Mouse (Mus musculus) cerebellum, postnatal 36 days (tissue): ENCODE results near the gene Ppp1ca.
A peak's percentile ranks its signal among the peaks of the same experiment; 100 is the strongest.

ENCODE experiments used
- DNase-seq, 2 experiments: peaks; one replicate each; pipeline ENCODE4 v3.0.0; 2021 to 2022; ENCODE audit warnings: mixed read lengths in 2 of 2

Ppp1ca gene

DNA sequence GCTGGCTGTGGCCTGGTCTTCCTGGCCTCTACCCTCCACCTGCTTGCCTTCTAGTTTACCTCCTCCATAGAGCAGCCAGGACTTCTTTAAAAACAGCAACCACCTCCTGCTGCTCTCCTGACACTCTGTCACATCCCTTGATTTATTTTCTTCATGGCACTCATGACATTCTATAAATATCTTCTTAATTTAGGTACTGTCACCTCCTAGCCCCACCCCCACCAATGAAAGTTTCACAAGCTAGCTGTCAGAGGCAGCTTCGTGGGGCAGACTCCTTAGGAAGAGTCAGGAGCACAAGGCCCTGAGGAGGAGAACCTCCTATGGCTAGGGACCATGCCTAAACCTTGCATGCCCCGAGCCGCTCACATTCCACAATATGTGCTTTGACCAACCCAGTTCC, 4.6 kb upstream of the Ppp1ca start:
- DNase-seq, result no peak

- no peak for DNase-seq
Measured at GRCm38 (mm10) chr19:4189051-4189620, 2.7 kb upstream of the Ppp1ca start.

DNA sequence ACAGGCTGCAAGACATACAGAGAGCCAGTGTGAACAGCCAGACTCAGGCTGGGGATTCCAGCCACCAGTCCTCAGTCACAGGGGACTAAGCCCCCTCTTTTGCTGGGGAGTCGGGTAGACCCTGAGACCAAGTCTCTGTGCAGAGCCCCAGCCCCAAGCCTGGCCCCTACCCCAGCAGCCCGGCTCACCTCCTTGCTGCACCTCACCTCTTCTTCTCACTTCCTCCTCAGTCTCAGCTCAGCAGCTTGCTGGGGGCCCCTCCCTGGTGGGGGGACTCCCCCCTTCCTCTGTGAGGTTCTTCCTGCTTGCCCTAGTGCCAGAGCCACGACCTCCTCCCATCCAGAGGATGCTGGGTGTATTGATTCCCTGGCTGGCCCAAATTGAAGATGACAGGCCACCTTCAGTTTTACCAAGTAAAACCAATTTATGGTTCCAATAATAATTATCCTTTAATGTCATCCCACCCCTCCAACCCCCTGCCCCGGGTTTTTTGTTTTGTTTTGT, 982 bp upstream of the Ppp1ca start, which contains the start of gene Tbc1d10c:
Gene Tbc1d10c (minus strand): TSS at position 454 of the 504 bp plus-strand sequence.
- no peak for DNase-seq

- no peak for DNase-seq
Measured at GRCm38 (mm10) chr19:4192251-4192985, 553 bp downstream of the Ppp1ca start.

DNA sequence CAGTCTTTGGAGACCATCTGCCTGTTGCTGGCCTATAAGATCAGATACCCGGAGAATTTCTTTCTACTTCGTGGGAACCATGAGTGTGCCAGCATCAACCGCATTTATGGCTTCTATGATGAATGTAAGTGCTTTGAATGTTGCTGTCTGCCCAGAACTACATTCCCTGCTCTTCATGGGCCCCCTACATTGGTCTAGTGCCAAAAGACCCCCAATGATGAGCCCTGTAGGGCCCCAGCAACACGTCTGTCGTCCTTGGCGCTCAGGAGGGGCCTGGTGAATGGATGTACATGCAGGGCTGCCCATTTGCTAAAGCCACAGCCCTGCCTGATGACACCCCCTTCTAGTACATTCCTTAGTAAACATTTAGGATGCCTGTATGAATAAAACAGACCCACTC, 1.3 kb downstream of the Ppp1ca start:
- no peak for DNase-seq

DNA sequence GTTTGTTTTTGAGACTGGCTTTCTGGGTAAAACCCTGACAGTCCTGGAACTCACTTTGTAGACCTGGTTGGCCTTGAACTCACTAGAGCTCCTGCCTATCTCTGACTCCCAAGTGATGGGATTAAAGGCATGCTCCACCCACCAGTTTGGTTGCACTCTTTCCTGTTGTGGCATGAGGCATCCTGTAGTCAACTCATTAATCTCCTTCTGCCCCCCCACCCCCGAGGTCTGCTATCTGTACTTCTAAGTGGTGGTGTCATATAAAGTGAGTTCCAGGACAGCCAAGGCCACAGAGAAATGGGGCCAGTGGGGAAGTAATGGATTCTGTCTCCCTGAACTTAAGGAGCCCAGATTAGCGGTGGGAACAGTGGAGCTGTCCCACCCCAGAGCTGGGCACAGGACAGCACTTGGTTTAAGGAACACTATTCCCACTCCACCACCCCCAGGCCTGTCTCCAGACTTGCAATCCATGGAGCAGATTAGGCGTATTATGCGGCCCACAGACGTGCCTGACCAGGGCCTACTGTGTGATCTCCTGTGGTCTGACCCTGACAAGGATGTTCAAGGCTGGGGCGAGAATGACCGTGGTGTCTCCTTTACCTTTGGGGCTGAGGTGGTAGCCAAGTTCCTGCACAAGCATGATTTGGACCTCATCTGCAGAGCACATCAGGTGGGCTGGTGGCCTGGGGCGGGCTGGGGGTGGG, 2.3 kb downstream of the Ppp1ca start:
- DNase-seq, result no peak

DNA sequence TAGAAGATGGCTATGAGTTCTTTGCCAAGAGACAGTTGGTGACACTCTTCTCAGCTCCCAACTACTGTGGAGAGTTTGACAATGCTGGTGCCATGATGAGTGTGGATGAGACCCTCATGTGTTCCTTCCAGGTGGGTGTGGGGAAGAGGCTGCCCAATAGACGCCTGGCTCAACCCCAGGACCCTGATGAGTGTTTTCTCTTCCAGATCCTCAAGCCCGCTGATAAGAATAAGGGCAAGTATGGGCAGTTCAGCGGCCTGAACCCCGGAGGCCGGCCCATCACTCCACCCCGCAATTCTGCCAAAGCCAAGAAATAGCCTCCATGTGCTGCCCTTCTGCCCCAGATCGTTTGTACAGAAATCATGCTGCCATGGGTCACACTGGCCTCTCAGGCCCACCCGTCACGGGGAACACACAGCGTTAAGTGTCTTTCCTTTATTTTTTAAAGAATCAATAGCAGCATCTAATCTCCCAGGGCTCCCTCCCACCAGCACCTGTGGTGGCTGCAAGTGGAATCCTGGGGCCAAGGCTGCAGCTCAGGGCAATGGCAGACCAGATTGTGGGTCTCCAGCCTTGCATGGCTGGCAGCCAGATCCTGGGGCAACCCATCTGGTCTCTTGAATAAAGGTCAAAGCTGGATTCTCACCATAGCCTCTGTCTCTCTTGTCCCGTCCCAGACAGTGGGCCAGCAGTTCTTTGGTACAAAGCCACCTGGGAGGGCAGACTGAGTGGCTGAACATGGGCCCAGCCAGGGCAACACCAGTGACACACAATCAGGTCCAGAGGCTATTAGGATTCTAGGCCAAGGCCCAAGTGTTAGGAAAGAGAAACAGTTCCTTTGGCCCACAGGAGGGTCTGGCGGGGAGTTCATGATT, 3.1 kb downstream of the Ppp1ca start:
- DNase-seq, result peak; percentile 88

DNA sequence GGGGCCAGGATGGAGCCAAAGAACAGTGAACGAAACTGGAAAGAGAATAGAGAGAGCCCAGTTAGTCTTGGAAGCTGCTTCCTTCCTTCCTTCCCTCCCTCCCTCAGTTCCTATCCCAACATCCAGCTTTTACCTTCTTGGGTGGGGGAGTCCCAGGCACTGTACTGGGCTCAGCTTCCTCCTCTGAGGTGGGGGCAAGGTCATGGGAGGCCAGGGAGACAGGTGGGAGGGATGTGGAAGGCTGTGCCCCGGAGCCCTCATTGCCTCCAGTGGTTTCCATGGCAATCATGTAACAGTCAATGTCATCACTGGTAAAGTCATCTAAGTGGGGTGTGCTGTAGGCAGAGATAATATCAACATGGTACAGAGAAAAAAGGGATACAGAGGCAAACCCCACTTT, 4.2 kb downstream of the Ppp1ca start:
- DNase-seq, result no peak

DNA sequence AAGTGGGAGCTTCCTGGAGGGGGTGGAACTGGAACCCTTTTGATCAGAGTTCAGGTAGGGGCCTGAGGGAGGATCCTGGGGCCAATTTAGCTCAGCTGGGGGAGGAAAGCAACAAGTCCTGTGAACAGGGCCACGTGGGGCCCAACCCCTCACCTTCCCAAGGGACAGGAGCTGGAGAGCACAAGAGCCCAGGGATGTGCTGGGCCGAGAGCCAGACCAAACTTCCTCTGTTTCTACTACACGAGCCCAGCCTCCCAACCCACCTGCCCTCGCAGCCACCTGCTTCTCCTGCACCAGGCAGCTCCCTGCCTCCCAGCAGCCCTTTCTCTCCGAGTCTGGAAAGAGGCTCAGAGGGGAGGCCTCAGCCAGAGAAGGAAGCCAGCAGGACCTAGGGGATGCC, 4.7 kb downstream of the Ppp1ca start:
- no peak for DNase-seq

- no peak for DNase-seq
Measured at GRCm38 (mm10) chr19:4197180-4197579, 5.3 kb downstream of the Ppp1ca start.

DNA sequence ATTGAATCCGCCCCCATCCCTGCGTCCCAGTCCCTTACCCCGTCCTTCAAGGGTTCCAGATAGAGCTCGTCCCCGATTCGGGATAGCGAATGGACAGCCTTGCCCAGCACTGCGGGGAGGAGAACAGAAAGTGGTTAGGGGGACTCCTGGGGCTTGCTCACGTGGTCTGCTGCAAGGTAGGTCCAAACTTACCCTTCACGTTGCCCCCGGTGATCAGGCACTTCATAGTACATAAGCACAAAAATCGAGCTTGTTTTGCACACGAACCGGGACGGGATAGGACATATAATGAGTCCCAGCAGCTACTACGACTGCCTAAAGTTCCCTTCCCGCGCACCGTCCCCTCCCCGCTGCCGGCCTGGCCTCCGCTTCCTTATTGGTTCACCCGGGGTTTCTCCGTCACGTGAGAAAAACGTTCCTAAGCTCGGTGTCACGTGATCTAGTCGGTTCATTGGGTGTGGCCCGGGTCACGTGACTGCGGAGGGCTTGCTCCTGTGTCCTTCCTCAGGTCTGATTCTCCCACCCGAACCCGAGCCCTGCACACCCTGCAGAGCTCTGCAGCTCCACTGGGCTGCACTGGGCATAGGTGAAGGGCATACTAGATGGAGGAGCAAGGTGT, 9.5 kb downstream of the Ppp1ca start, which contains the start of gene Rad9a:
Gene Rad9a (minus strand): TSS at position 372 of the 619 bp plus-strand sequence.
- peak; percentile 95 to 96 for DNase-seq

- DNase-seq, result no peak
Measured at GRCm38 (mm10) chr19:4202149-4202548, 10.3 kb downstream of the Ppp1ca start.

- no peak for DNase-seq
Measured at GRCm38 (mm10) chr19:4203148-4203547, 11.3 kb downstream of the Ppp1ca start.

DNA sequence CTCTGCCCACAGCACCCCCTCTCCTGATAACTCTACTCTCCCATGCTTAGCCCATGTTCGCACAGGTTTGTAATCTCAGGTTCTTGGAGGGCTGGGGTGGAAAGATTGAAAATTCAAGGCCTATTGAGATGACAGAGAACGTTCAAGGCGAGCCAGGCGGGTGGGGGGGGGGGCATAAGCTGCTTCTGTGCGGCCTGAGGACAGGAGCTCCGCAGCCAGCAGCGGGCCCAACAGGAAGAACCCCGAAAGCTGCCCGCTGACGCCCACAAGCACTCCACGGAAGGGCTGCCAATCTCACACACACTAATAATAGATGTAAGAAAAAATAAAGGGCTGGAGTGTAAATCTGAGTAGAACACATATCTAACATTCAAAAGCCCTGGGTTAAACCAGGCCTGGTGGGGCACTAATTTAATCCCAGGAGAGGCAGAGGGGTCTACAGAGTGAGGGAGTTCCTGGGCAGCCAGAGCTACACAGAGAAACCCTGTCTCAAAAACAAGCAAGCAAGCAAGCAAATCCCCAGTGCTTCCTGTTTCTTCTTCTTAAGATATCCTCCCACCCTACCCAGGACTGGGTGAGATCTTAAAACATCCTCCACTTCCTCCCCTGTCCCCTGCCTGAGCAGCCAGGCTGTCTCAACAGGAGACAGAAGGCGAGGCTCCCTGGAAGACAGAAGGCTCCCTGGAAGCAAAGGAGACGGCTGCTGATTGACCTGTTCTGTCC, 11.9 kb downstream of the Ppp1ca start:
- no peak for DNase-seq

- no peak for DNase-seq
Measured at GRCm38 (mm10) chr19:4204889-4205288, 13.0 kb downstream of the Ppp1ca start.

- peak; percentile 73 to 76 for DNase-seq
Measured at GRCm38 (mm10) chr19:4206971-4207370, 15.1 kb downstream of the Ppp1ca start.

GRCm38 (mm10) chr19:4208563-4208962, 16.7 kb downstream of the Ppp1ca start:
- no peak for DNase-seq

- DNase-seq, result no peak
Measured at GRCm38 (mm10) chr19:4211891-4212588, 20.2 kb downstream of the Ppp1ca start.

DNA sequence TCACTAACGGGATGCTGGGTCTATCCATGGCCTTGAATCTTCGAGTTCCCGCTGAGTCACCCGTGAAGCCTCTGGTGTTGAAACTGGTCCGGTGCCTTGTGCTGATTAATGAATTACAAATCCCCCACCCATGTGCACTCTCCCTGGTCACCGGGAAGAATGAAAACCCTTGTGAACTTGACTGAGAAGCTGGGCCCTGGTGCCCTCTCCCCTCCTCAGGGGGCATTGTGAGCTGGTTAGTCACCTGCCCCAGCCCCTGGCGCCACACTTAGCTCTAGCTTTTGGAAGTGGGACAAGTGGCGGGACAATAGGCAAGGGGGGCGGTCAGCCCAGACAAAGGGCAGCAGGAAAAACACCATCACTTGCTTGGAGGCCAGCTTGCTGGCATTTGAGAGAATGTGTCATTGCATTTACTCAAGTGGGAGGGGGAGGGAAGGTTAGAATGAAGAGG, 21.7 kb downstream of the Ppp1ca start:
- no peak for DNase-seq

DNA sequence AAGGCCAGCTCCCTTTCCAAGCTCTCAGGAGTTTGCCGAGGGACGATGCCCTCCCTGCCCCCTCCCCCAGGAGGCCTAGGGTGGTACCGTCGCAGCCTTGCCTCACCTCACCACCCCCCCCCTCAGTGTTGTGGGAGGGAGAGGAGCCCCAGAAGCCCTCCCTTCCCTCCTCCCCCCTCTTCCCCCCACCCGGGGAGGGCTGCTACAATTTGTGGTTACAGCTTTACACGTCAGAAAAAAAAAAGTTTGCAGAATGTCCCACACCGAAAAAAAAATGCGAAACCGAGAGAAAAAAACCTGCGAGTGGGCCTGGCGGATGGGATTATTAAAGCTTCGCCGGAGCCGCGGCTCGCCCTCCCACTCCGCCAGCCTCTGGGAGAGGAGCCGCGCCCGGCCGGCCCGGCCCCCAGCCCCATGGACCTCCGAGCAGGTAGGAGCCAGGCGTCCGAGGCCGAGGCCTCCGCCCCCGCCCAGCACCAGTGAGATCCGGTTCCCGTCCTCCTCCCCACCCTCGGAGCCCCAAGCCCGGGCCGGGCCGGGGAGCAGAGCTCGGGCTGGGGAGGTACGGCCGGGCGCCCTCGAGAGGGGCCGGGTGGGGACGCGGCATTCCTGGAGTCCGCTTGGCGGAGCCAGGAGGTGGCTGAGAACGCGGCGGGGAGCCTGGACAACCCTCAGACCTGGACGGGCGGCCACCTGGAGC, 22.4 kb downstream of the Ppp1ca start, which contains the start of the genes Clcf1 and AC109138.7:
Gene Clcf1 (plus strand): TSS at position 168 of the 700 bp plus-strand sequence.
Gene AC109138.7 (plus strand): TSS at position 287 of the 700 bp plus-strand sequence.
- DNase-seq, result no peak
